Mouse (Mus musculus): Measurements from ENCODE around the gene Zfp771.
"Not testable (repeated sequence)": the region's sequence is repeated elsewhere in the genome, so short reads cannot be mapped to it uniquely, and the experiment has no call there.

Gene Zfp771

DNA sequence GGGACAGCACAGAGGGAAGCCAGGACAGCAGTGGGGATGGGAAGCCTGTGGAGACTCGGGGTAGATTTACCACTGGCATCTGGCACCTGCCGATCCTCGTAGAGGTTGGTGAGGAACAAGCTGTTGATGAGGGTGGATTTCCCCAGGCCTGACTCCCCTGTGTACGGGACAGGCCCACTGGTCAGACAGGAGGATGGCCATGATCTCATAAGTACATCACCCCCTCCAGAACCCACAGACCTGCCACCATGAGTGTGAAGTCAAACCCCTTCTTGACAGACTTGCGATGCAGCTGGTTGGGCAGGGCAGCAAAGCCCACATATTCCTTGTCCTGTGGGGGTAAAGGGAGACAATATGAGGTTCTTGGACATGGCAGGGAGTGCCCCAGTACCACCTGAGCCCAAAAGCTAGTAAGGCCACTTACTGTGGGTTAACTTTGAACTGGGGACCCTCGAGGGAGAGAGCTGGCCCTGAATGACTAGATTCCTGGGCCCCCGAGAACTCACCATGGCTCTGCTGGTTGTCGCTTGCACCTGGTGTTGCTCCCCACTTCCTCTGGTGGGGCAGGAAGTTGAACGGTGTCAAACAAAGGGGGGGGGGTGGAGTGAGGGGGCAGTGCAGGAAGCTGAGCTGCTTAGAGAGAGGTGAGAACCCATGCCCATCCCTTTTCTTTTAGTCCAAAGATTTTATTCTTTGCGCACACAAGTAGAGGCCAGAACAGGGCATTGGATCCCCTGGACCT is 26.0 kb upstream of the Zfp771 start:
- DNase-seq (ENCODE audit: low spot score in 2 of 2), result no peak

GRCm38 (mm10) chr7:127218670-127219069 is 25.4 kb upstream of the Zfp771 start:
- no peak for DNase-seq (ENCODE audit: low spot score in 2 of 2)

- DNase-seq (ENCODE audit: low spot score in 2 of 2), result no peak
Measured at GRCm38 (mm10) chr7:127220440-127220839, 23.6 kb upstream of the Zfp771 start.

DNA sequence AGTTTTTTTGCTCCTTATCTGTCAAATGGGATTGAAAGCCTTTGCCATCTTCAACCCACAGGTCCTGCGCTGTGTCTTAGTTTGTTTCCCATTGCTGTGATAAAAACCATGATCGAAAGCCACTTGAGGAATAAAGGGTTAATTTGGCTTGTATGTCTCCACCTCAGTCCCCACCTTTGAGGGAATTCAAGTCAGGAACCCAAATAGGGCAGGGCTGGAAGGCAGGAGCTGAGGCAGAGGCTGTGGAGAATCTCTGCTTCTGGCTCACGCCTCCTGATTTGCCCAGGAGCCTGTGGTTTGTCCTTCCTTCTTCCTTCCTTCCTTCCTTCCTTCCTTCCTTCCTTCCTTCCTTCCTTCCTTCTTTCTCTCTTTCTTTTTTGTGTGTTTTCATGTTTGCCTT is 21.0 kb upstream of the Zfp771 start:
- DNase-seq (ENCODE audit: low spot score in 2 of 2), result no peak

DNA sequence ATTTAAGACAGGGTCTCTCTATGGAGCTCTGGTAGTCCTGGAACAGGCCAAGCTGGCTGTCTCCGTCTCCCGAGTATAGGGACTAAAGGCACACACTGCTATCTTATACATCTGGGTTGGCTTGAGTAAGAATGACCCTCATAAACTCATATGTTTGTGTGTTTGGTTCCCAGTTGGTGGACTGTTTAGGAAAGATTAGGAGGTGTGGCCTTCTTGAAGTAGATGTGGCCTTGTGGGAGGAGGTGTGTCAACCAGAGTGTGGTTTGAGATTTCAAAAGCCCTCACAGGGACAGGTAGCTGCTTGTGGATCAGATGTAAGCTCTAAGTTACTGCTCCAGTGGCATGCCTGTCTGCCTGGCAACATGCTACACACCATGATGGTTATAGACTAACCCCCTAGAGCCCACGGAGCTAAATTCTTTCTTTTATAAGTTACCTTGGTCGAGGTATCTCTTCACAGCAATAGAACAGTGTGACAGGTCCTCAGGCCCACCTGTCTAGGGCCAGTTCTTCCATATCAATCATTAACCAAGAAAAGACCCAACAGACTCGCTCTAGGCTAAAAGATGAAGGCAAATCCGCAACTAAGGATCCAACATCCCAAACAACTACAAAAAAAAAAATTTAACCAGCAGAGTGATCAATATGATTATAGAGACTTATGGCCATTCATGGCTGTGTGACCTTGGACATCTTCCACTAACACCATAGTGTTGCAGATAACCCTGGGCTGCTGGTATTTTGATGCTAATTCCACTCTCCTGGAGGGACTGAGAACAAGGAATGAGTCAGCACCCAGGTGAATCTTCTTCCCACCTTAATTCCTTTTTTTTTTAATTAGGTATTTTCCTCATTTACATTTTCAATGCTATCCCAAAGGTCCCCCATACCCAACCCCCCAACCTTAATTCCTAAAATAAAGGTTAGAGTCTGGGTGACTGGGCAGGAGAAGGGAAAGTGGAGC is 20.3 kb upstream of the Zfp771 start:
- DNase-seq (ENCODE audit: low spot score in 2 of 2), result no peak

- no peak for DNase-seq (ENCODE audit: low spot score in 2 of 2)
Measured at GRCm38 (mm10) chr7:127224616-127225015, 19.5 kb upstream of the Zfp771 start.

DNA sequence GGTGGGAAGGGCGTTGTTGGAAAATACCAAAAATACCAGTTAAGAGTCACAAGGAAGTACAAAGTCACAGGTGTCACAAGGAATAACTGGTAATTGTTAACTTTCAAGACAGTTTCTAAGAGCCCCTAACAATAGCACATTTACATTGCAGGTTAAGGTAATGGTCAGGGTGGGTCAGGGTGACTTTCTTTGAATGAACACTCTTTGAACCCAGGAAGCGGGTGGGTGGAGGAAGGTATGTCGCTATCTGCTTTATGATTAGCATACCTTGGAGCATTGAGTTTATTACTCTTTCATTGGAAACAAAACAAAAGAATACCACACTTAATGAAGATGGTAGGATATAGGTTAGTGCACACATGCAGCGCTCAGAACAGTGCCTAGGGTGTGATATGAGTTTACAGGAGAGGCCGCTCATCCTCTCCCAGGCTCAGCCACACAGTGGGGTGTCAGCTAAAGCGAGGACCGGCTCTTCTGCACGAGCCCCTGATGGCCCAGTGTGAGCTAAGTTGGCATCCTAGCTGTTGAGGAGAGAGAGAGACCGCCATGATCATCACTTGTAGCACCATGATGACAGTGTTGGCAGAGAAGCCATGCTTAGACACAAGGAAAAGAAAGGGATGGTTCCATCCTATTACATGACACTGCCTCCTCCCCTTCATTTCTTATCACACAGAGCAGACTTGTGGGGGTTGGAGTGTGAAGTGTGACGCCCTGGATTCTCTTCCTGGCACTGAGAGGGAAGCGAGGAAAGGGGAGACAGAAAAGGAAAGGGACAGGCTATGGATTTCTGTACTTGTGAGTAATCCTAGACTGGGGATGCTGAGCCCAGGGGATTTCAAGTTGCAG is 18.7 kb upstream of the Zfp771 start:
- DNase-seq (ENCODE audit: low spot score in 2 of 2), result no peak

DNA sequence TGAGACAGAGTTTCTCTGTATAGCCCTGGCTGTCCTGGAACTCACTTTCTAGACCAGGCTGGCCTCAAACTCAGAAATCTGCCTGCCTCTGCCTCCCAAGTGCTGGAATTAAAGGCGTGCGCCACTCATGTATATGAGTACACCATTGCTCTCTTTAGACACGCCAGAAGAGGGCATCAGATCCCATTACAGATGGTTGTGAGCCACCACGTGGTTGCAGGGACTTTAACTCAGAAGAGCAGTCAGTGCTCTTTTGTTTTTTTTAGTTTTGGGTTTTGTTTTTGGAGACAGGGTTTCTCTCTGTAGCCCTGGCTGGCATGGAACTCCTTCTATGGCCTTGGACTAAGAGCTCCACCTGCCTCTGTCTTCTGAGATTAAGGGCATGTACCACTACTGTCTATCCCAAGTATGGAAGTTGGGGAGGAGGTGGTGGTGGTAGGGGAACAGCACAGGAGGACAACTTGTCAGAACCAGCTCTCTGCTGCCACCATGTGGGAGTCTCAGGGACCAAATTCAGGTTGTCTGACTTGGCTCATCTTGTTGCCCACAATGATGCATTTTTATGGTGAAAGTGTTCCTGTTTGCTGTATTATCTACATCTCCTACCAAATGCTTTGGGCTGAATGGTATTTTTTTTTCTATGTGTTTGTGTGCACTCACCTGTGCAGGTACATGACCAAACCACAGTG is 15.3 kb upstream of the Zfp771 start:
- peak in 1 of 2 experiments; percentile 65 for DNase-seq (ENCODE audit: low spot score in 2 of 2)

DNA sequence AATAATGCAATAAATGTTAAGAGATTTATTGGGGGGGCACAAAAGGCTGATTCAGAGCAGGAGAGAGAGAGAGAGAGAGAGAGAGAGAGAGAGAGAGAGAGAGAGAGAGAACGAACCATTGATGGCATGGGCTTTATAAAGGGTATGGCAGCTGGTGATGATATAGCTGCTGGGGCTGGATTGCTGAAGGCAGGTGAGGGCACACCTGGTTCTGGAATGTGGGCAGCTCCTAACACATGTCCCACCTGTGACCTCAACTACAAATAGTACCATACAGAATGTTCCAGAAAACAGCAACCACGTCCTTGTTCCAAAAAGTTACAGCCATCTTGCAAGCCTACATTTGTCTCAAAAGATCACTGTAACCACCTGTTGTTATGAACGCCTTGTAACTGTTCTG is 12.7 kb upstream of the Zfp771 start:
- no peak for DNase-seq (ENCODE audit: low spot score in 2 of 2)

DNA sequence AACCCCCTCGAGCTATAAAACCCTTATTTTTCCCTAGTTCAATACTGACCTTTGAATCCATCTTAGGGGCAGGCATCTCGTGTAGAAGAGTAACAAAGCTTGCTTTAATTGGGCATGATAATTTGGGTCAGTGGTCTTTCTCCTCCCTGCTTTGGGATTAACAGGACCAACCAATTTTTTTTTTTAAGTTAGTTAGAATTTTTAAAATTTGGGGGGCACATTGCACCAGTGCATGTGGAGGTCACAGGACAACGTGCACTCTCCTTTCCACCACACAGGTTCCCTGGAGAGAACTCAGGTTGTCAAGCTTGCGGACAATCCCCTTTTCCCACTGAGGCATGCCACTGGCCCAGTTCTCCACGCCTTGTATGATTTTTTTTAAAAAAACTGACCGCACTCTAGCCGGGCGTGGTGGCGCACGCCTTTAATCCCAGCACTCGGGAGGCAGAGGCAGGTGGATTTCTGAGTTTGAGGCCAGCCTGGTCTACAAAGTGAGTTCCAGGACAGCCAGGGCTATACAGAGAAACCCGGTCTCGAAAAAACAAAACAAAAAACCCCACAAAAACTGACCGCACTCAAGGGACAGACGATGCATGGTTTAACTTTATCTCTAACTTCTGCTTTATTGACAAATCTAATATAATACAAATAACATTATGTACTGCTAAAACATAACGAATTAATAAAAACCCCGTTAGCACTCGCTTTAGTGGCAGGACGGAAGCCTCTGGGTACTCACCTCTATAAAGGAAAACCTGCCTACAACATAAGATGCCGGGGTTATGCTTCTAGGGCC is 12.1 kb upstream of the Zfp771 start:
- DNase-seq (ENCODE audit: low spot score in 2 of 2), result no peak

DNA sequence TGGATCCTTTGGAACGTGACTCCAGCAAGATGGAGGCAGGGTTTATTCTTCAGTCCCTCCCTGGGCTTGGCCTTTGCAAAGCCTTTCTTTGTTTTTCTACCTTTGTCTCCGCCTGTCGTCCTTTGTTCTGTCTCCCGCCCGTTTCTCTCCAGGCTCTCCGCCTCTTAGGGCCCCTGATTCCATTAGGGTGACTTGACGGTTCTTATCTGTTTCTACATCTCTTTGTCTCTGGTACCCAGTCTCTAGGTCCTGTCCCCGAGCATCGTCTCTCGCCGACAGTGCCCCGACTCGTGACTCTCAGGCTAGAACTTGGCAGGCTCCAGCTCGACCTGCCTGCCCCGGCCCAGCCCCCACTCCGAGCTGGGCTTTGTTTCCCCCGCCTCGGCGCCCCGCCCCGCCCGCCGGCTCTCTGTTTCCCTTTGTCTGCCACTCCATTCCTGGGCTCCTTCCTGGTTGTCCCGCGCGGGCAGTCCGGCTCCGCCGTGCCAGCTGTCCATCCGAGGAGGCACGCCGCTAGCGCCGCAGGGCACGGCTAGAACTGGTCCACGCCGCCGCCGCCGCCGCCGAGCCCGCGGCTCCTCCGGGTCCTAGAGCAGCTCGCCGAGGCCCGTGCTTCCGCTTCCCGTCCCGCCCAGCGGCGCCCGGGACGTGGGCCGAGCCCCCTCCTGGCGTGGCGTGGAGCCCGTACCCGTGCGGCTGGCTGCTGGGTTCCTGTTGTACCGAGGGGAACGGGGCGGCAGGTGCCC is 11.3 kb upstream of the Zfp771 start, which contains the start of the genes Zfp553 and Sept1:
Gene Zfp553 (plus strand): TSS at position 440 of the 746 bp plus-strand sequence.
Gene Sept1 (minus strand): TSS at position 509 of the 746 bp plus-strand sequence.
- DNase-seq (ENCODE audit: low spot score in 2 of 2), result peak; percentile 82

GRCm38 (mm10) chr7:127233368-127233749 is 10.7 kb upstream of the Zfp771 start:
- no peak for DNase-seq (ENCODE audit: low spot score in 2 of 2)

GRCm38 (mm10) chr7:127233765-127234164 is 10.3 kb upstream of the Zfp771 start:
- no peak for DNase-seq (ENCODE audit: low spot score in 2 of 2)

GRCm38 (mm10) chr7:127234777-127235176 is 9.3 kb upstream of the Zfp771 start:
- no peak for DNase-seq (ENCODE audit: low spot score in 2 of 2)

GRCm38 (mm10) chr7:127243361-127243867 is 660 bp upstream of the Zfp771 start:
- DNase-seq (ENCODE audit: low spot score in 2 of 2), result no peak

- no peak for DNase-seq (ENCODE audit: low spot score in 2 of 2)
Measured at GRCm38 (mm10) chr7:127244658-127245510, 810 bp downstream of the Zfp771 start.

- DNase-seq (ENCODE audit: low spot score in 2 of 2), result not testable (repeated sequence)
Measured at GRCm38 (mm10) chr7:127250511-127250910, 6.4 kb downstream of the Zfp771 start.

DNA sequence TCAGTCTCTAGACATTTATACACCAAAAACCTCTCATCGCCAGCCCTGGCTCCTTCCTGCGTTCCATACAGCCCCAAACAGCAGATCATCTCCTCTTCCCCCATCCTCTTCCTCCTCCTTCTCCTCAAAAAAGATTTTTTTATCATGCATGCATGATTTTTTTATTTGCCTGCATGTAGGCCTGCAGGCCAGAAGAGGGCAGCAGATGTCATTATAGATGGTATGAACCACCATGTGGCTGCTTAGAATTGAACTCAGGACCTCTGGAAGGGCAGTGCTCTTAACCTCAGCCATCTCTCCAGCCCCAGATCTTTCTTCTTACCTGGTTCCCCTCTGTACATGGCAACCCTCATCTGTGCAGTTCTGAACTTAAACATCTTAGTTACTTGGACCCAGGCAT is 8.3 kb downstream of the Zfp771 start:
- no peak for DNase-seq (ENCODE audit: low spot score in 2 of 2)
